8 mouse cellular contexts compared by ENCODE assay signal in the genomic region with DNA sequence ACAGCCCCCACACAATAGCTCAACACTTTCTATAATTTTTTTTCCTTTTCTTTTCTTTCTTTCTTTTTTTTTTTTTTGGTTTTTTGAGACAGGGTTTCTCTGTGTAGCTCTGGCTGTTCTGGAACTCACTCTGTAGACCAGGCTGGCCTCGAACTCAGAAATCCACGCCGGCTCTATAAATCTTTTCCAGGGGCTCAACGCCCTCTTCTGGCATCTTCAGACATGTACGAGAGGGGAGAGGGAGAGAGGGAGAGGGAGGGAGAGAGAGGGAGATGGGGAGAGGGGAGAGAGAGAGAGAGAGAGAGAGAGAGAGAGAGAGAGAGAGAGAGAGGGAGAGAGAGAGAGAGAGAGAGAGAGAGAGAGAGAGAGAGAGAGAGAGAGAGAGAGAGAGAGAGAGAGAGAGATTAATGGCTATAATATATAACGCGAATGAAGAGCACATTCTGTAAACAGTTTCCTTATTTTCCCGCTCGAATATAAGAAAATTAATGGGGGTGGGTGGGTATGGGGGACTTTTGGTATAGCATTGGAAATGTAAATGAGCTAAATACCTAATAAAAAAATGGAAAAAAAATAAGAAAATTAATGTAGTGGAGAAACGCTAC. TPM values are rescaled to one million over a fixed set of nuclear protein-coding genes. Genes with fewer than 3 reads are reported as not detected.
DNase-seq lines count a peak whose midpoint lies in the region; ATAC-seq and TF ChIP-seq lines count a peak whose summit lies in the region.
"Not testable (repeated sequence)": the region's sequence is repeated elsewhere in the genome, so short reads cannot be mapped to it uniquely, and the experiment has no call there.

No protein-coding gene starts in this region.

- not testable (repeated sequence) for H3K9me3 ChIP-seq in limb, embryonic 15.5 days; midbrain, embryonic 11.5 days (ENCODE audit: control insufficient read depth, low read length)

- not testable (repeated sequence) for H3K27me3 ChIP-seq in limb, embryonic 15.5 days; midbrain, embryonic 11.5 days (ENCODE audit: control insufficient read depth, insufficient read depth, low read length); spleen, adult 2 months (ENCODE audit: control insufficient read depth, insufficient read depth, low read length)

- H3K36me3 ChIP-seq in limb, embryonic 15.5 days; midbrain, embryonic 11.5 days (ENCODE audit: control insufficient read depth, insufficient read depth, low read length); spleen, adult 2 months (ENCODE audit: control insufficient read depth, insufficient read depth, low read length): not testable (repeated sequence)

- peak overlapping the region; percentile 80 for H3K4me2 ChIP-seq in limb, embryonic 15.5 days
- peak overlapping the region; percentile 55 for H3K4me2 ChIP-seq in midbrain, embryonic 11.5 days

- TF ChIP-seq POLR2A in bone marrow macrophage, adult 2 months (IDR thresholded peaks at IDR 0.05; ENCODE audit: borderline replicate concordance, low read depth, low read length); spleen, adult 2 months (IDR thresholded peaks at IDR 0.05; ENCODE audit: low read depth, low read length): not testable (repeated sequence)

- H3K4me1 ChIP-seq in bone marrow macrophage, adult 2 months (ENCODE audit: control insufficient read depth, insufficient read depth, low read length); limb, embryonic 15.5 days; midbrain, embryonic 11.5 days (ENCODE audit: control insufficient read depth, insufficient read depth, low read length); spleen, adult 2 months (ENCODE audit: control insufficient read depth, insufficient read depth, insufficient read length): not testable (repeated sequence)

- DNase-seq in A20 (ENCODE audit: low read depth, low spot score) = peak; percentile 59
- DNase-seq in embryo, embryonic 9.5 days (ENCODE audit: extremely low spot score) = peak; percentile 47
- peak; percentile 85 for DNase-seq in heart, adult 11 months
- DNase-seq in midbrain, embryonic 11.5 days (ENCODE audit: low spot score, missing footprints); spleen, adult 2 months (ENCODE audit: low read depth in 1 of 2, low spot score in 2 of 2): not testable (repeated sequence)

- 10% methylated on average over 10 of the region's 10 CpGs for whole genome bisulfite sequencing in limb, embryonic 15.5 days
- 9% methylated on average over 10 of the region's 10 CpGs for WGBS in midbrain, embryonic 11.5 days
- WGBS in spleen, adult 2 months = 11% methylated on average over 10 of the region's 10 CpGs

- not testable (repeated sequence) for H3K27ac ChIP-seq in bone marrow macrophage, adult 2 months (ENCODE audit: insufficient read depth, low read depth, low read length); midbrain, embryonic 11.5 days (ENCODE audit: low read depth, low read length)
- H3K27ac ChIP-seq in limb, embryonic 15.5 days = peak overlapping the region; percentile 90
- peak overlapping the region; percentile 38; the same call in 1 of the 2 replicates for H3K27ac ChIP-seq in spleen, adult 2 months (ENCODE audit: insufficient read depth, low read length)

- not testable (repeated sequence) for TF ChIP-seq CTCF in bone marrow macrophage, adult 2 months (IDR thresholded peaks at IDR 0.05; ENCODE audit: low read depth, low read length); spleen, adult 2 months (IDR thresholded peaks at IDR 0.05; ENCODE audit: extremely low read depth, insufficient read depth, insufficient read length, insufficient replicate concordance)

- peak; percentile 9 for ATAC-seq in inflammation-experienced regulatory T-cells, adult 6 months
- ATAC-seq in limb, embryonic 15.5 days (ENCODE audit: insufficient number of reproducible peaks, low FRiP score, low TSS enrichment, low read depth); midbrain, embryonic 11.5 days (ENCODE audit: low FRiP score): not testable (repeated sequence)

- not testable (repeated sequence) for H3K9ac ChIP-seq in limb, embryonic 15.5 days
- H3K9ac ChIP-seq in midbrain, embryonic 11.5 days (ENCODE audit: low read length) = peak overlapping the region; percentile 90

- H3K4me3 ChIP-seq in bone marrow macrophage, adult 2 months (ENCODE audit: insufficient read depth, low read length) = peak overlapping the region; percentile 82
- H3K4me3 ChIP-seq in limb, embryonic 15.5 days = peak overlapping the region; percentile 94
- peak overlapping the region; percentile 90 for H3K4me3 ChIP-seq in midbrain, embryonic 11.5 days (ENCODE audit: low read depth, low read length)
- H3K4me3 ChIP-seq in spleen, adult 2 months (ENCODE audit: extremely low read depth, insufficient read depth, insufficient read length) = peak overlapping the region; percentile 91

RNA-seq across cellular contexts. Expression of gene Exd2, which starts 0.5 kb away (rescaled TPM):
- 14.5 and 15.8 TPM in 2 replicates for polyA plus RNA-seq in bone marrow macrophage, adult 2 months (2012; ENCODE audit: insufficient read depth, insufficient read length, missing spikeins)
- 10 to 100 TPM; 17.8 to 30.0 (median 25.9) TPM for polyA plus RNA-seq in inflammation-experienced regulatory T-cells, adult 6 months (2017; shearing (Covaris generic))
- polyA plus RNA-seq in limb, embryonic 15.5 days (2015; fragmentation: Nextera tagmentation; extraction: Ambion mirVana) = 23.0 and 24.9 TPM in 2 replicates
- 40.3 and 49.2 TPM in 2 replicates for polyA plus RNA-seq in midbrain, embryonic 11.5 days (2014; fragmentation: Nextera tagmentation; extraction: Ambion mirVana)
- 7.7 and 8.0 TPM in 2 replicates for polyA plus RNA-seq in spleen, adult 2 months (2012; rRNA removed)

RNA-seq across cellular contexts. Expression of gene Dcaf5, which starts 26.0 kb away (rescaled TPM):
- polyA plus RNA-seq in bone marrow macrophage, adult 2 months (2012; ENCODE audit: insufficient read depth, insufficient read length, missing spikeins) = 18.0 and 18.1 TPM in 2 replicates
- polyA plus RNA-seq in inflammation-experienced regulatory T-cells, adult 6 months (2017; shearing (Covaris generic)) = 10 to 100 TPM; 15.3 to 18.7 (median 16.5) TPM
- 12.6 and 15.4 TPM in 2 replicates for polyA plus RNA-seq in limb, embryonic 15.5 days (2015; fragmentation: Nextera tagmentation; extraction: Ambion mirVana)
- 12.9 and 13.5 TPM in 2 replicates for polyA plus RNA-seq in midbrain, embryonic 11.5 days (2014; fragmentation: Nextera tagmentation; extraction: Ambion mirVana)
- polyA plus RNA-seq in spleen, adult 2 months (2012; rRNA removed) = 14.6 and 18.5 TPM in 2 replicates

RNA-seq across cellular contexts. Expression of gene Galnt16, which starts 55.7 kb away (rescaled TPM):
- polyA plus RNA-seq in bone marrow macrophage, adult 2 months (2012; ENCODE audit: insufficient read depth, insufficient read length, missing spikeins) = not detected in 2 replicates
- polyA plus RNA-seq in inflammation-experienced regulatory T-cells, adult 6 months (2017; shearing (Covaris generic)) = 1 to 10 TPM in 1 of 3 experiments, under 1 TPM in 1, not detected in 1; 0.70 to 1.6 TPM
- polyA plus RNA-seq in limb, embryonic 15.5 days (2015; fragmentation: Nextera tagmentation; extraction: Ambion mirVana) = 23.5 and 24.9 TPM in 2 replicates
- polyA plus RNA-seq in midbrain, embryonic 11.5 days (2014; fragmentation: Nextera tagmentation; extraction: Ambion mirVana) = 13.1 and 14.0 TPM in 2 replicates
- polyA plus RNA-seq in spleen, adult 2 months (2012; rRNA removed) = 1.0 and 1.2 TPM in 2 replicates
